Mouse (Mus musculus) spleen, postnatal 10 days (tissue): ENCODE data around the gene Scp2.

ENCODE experiments used
- DNase-seq, 2 experiments: peaks; one replicate each; pipeline ENCODE4 v3.0.0; 2021 to 2022; ENCODE audit warnings: low spot score in 2 of 2

The Scp2 gene

GRCm38 (mm10) chr4:108018241-108018923 is 126.4 kb downstream of the Scp2 start:
- no peak for DNase-seq

GRCm38 (mm10) chr4:108017839-108018238 is 127.0 kb downstream of the Scp2 start:
- DNase-seq: no peak

GRCm38 (mm10) chr4:108016321-108016720 is 128.5 kb downstream of the Scp2 start:
- no peak for DNase-seq

- DNase-seq: peak in 1 of 2 experiments; percentile 29
Observed at GRCm38 (mm10) chr4:108015067-108015765, 129.6 kb downstream of the Scp2 start.

GRCm38 (mm10) chr4:108014466-108014865 is 130.3 kb downstream of the Scp2 start:
- no peak for DNase-seq

GRCm38 (mm10) chr4:108008541-108008940 is 136.3 kb downstream of the Scp2 start:
- DNase-seq: no peak

GRCm38 (mm10) chr4:108007532-108008103 is 137.2 kb downstream of the Scp2 start:
- DNase-seq: no peak

- DNase-seq: no peak
Observed at GRCm38 (mm10) chr4:108005328-108005727, 139.5 kb downstream of the Scp2 start.

GRCm38 (mm10) chr4:107999380-107999779 is 145.4 kb downstream of the Scp2 start:
- no peak for DNase-seq

GRCm38 (mm10) chr4:107998641-107999332 is 146.0 kb downstream of the Scp2 start:
- DNase-seq: no peak

- DNase-seq: no peak
Observed at GRCm38 (mm10) chr4:107996418-107996986, 148.3 kb downstream of the Scp2 start.

GRCm38 (mm10) chr4:107995727-107996126 is 149.1 kb downstream of the Scp2 start:
- DNase-seq: no peak

- no peak for DNase-seq
Observed at GRCm38 (mm10) chr4:107995011-107995410, 149.8 kb downstream of the Scp2 start.
